Mouse (Mus musculus) right cerebral cortex, postnatal 36 days (tissue): Measurements from ENCODE around the gene Rffl.

Experiments used
- DNase-seq, 2 experiments: peaks; one replicate each; pipeline ENCODE4 v3.0.0; 2022; ENCODE audit warnings: low spot score in 2 of 2, mixed read lengths in 1 of 2

The Rffl gene

GRCm38 (mm10) chr11:82764438-82764924, 106.5 kb downstream of the Rffl start:
- no peak for DNase-seq

GRCm38 (mm10) chr11:82763742-82764437, 107.1 kb downstream of the Rffl start, which contains the start of the genes Cct6b and Zfp830:
TSS of gene Cct6b (minus strand) at chr11:82764321.
TSS of gene Zfp830 (plus strand) at chr11:82764345.
- DNase-seq, result peak; percentile 88 to 92

- DNase-seq, result no peak
These were observed 107.7 kb downstream of the Rffl start for GRCm38 (mm10) chr11:82763261-82763660.

- no peak for DNase-seq
These were observed 108.7 kb downstream of the Rffl start for GRCm38 (mm10) chr11:82762286-82762829.

GRCm38 (mm10) chr11:82755919-82756318, 115.1 kb downstream of the Rffl start:
- DNase-seq, result no peak
